Mouse (Mus musculus) spleen, postnatal 4 days (tissue): ENCODE data around the gene Tnni1.
A peak's percentile ranks its signal among the peaks of the same experiment; 100 is the strongest.

Experiments
- DNase-seq, 2 experiments: peaks; one replicate each; pipeline ENCODE4 v3.0.0; 2022; ENCODE audit warnings: low spot score in 2 of 2

The Tnni1 gene

GRCm38 (mm10) chr1:135778780-135779535, at the start of gene Tnni1:
TSS of gene Tnni1 (plus strand) at chr1:135779434.
- no peak for DNase-seq

- no peak for DNase-seq
These were observed 49.4 kb upstream of the Tnni1 start for GRCm38 (mm10) chr1:135729821-135730220.

DNA sequence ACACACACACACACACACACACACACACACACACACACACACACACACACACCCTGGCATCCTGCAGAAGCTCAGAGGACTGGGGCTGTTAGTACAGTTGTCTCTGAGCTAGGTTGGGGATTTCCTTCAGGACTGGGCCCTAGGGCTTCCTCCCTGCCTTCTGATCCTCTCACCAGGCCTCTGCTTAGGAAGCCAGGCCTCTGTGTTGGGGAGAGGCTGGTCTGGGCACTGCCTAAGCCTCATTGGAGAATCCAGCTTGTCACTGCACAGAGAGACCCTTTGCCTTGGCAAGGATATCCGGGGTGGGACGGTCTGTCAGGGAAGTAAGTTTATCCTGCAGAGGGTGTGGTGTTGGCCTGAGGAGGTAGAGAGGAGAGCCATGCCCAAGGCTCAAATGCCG, 48.9 kb upstream of the Tnni1 start:
- no peak for DNase-seq

GRCm38 (mm10) chr1:135731393-135731792, 47.8 kb upstream of the Tnni1 start:
- DNase-seq: no peak

GRCm38 (mm10) chr1:135731897-135732684, 47.1 kb upstream of the Tnni1 start:
- DNase-seq: no peak

GRCm38 (mm10) chr1:135734225-135734937, 44.9 kb upstream of the Tnni1 start:
- no peak for DNase-seq

GRCm38 (mm10) chr1:135735460-135735859, 43.8 kb upstream of the Tnni1 start:
- DNase-seq: no peak

DNA sequence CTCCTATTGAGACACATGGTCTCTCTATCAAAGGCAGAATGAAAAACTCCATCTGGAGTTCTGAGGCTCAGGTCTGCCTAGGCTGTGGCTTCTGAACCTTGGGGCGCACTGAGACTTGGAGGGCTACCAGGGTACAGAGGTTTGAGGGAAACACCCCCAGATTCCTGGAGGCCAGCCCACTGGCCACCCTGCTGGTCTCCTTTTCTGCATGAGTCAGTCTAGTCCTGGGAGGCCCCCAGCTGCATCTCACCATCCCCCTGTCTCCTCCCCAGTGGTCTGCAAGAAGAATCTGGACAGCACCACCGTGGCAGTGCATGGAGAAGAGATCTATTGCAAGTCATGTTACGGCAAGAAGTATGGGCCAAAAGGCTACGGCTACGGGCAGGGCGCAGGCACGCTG, 34.2 kb upstream of the Tnni1 start:
- no peak for DNase-seq

DNA sequence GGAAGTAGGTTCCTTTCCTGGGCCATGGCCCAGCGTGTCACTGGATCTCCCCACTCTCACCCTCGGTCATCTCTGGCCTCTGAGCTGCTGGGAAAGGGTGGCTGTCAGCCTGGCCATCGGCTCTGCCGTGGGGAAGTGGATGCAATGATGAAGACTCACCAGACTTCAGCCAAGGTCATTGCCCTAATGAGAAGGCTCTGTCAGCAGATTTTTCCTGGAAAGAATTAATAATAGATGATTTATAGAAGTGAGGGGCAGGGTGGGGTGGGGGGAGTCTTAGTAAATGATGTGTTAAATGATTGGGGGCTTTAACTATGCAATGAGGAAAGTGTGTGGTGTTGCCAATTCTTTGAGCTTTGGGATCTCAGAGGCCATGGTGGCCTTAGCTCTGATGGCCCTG, 33.0 kb upstream of the Tnni1 start:
- no peak for DNase-seq

DNA sequence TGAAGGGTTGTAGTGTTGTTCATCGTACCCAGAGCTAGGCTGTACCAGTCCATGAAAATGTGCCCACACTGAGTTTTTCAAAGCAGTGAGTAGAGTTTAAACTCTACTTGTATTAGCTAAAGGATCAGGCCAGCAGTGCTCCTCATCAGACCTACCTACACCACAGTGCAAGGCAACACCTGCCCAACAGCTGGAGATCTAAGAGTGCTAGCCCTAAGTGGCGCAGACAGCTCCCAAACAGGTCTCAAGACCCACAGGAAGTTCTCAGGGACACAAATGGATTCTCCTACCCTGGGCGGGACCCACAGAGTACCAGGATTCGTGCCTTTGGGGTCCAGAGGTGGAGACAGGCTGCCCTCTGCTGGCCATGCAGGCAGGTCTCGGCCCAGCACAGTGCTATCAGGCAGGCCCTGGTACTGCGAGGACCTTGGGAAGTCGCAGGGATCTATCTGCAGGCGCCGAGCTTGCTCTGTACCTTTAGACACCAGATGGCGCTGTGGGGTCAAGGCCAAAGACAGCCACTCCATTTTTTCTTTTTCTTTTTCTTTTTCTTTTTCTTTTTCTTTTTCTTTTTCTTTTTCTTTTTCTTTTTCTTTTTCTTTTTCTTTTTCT, 26.4 kb upstream of the Tnni1 start:
- peak; percentile 86 to 95 for DNase-seq

DNA sequence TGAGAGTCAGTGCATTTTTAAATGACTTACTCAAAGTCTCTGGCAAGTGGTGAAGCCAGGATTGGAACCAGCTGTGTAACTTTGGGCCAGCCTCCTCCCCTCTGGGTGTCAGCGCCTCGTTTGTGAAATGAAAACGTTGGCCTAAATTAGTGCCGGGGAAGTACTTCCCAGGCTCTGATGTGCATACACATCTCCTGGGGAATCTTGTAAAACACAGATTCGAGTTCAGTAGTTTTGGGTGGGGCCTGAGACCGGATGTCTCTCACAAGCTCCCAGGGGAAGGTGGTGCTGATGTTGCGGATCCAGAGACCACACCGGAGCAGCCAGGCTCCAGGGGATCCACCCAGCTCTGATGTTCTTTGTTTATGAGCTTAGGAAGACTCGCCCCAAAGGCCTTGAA, 23.9 kb upstream of the Tnni1 start:
- DNase-seq: no peak

DNA sequence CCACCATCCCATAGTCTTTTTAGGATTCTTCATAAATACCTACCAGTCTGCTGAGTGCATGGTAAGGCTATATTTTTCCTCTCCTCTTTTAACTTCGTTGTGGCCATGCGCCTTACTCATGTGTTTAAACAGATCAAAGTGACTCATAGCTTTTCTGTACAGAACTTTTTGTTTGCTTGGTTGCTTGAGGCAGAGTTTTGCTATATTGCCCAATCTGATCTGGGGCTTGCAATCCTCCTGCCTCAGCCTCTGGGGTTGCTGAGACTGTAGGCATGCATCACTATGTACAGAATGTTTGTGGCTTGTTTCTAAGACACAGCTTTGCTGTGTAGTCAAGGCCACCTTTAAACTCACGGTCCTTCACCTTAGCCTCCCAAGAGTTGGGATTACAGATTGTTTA, 23.3 kb upstream of the Tnni1 start:
- DNase-seq: no peak

DNA sequence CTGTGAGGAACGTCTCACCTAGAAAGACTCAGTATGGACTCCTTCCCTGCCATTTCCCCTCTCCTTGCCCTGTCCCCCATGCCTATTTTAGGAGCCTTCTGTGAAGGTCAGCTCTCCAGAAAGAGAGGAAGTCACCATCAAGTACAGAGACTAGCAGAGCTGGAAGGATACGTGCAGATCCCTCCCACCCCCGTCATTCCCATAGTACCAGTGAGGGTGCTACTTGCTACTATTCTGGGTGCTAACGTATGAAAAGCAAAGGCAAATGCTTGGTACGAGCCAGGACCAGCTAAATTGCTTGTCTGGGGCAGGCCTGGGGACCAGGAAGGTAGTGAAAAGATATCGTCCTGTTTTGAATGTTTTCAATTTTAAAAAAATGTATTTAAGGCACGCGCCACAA, 21.9 kb upstream of the Tnni1 start:
- DNase-seq: no peak

DNA sequence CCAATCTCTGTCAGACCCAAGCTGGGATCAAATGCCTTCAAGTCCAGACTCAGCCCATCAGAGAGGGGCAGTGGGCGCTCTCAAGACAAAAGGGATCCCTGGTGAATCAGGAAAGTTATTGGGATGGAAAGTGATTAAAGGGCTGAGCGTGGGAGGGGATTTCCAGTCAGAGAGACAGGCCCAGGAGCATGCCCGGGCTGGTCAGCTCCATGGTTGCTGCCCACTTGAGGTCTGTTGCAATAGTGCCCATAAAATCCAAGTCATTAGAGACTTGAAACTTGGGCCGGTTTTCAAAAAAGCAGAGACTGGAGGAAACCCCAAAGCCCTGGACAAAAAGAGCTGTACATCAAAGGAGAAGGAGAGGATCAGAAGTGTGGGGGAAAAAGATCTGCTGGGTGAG, 19.5 kb upstream of the Tnni1 start:
- no peak for DNase-seq

DNA sequence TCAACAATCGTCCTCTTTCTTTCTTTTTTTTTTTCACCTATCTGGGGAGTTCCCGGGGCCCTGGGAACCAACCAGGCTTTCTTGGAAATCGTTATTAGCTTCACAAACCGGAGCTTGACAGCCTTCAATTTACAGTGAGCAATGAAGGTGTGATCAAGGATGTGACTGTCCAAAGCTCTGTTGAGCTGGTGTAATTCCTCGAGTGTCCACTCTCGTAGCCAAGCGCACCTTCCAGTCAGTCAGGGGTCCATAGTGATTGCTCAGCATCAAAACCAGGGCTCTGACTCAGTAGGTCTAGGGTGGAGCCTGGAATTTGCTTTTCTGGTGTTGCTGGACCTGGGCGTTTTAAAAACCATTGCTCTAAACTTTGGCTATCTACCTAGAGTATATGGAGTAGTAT, 19.0 kb upstream of the Tnni1 start:
- DNase-seq: no peak

GRCm38 (mm10) chr1:135761728-135762127, 17.5 kb upstream of the Tnni1 start:
- DNase-seq: no peak

GRCm38 (mm10) chr1:135763503-135764205, 15.6 kb upstream of the Tnni1 start:
- no peak for DNase-seq

DNA sequence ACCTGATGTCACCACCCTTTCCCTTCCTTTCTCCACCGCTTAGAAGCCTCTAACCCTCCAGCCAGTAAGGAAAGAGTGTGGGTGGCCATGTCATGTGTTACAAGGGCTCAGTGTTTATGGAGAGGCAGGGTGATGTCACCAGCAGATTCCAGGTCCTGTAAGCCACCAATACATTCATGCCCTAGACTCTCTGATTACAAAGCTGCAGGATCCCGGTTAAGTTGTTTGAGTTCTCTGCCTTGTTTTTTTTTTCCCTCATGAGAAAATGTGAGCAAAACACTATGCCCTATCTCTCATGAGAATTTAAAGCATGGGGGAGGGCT, 15.1 kb upstream of the Tnni1 start:
- DNase-seq: no peak

DNA sequence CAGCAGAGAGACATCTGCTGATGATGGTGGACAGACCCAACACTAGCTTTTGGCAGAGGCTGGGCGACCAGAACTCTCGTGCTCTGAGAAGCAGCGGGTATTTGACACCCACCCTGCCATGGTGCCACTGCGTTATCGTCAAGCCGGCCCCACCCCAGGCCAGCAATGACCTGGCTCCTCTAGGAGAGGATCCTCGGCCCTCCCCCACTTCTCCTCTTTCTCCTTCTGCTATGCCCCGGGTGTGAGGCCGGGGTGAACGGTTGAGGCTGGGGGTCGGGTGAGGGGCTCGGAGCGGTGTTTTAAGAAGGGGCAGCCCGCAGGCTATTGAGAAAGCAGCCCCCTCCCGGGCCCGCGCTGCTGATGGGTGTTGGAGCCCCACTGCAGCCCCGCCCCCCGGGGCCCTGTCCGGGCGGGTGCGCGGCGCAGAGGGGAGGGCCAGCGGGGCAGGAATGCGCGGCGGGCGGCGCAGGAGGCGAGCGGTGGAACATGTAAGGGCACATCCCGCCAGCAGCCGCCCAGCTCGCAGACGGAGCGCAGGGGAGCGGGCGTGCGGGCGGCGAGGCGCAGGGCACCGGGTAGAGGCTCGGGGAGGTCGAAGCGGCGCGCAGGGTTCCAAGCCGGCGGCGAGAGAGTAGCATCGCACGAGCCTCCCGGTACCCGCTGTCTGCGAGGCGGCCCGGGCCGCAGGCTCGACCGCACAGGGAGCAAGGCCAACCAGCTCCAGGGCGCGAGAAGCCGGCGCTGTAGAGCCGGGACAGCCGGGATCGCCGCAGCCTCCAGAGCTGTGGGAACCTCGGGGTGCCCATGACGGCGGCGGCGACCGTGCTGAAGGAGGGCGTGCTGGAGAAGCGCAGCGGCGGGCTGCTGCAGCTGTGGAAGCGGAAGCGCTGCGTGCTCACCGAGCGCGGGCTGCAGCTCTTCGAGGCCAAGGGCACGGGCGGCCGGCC, 13.3 kb upstream of the Tnni1 start, which contains the start of gene Phlda3:
Gene Phlda3, plus strand, starts transcription at position 475 of the 947 bp plus-strand sequence.
- peak; percentile 24 to 76 for DNase-seq

GRCm38 (mm10) chr1:135766592-135767306, 12.5 kb upstream of the Tnni1 start:
- DNase-seq: no peak
